Comparison of ENCODE assay signal across 10 mouse cellular contexts in genomic region chr11:94997596-94997995, GRCm38 (mm10). TPM values are rescaled to one million over a fixed set of nuclear protein-coding genes. Genes with fewer than 3 reads are reported as not detected.
A peak's percentile ranks its signal among the peaks of the same experiment; 100 is the strongest.
DNase-seq lines count a peak whose midpoint lies in the region; ATAC-seq and TF ChIP-seq lines count a peak whose summit lies in the region.
"Had no signal": no experiment of that assay in that cellular context is flagged by ENCODE, and none has a peak within 500 bp of the region (broad histone marks: within the 10 kb centered on the region; RNA-seq: fewer than 3 reads in every experiment).

No protein-coding gene starts in this region.

- TF ChIP-seq CTCF in thymus, adult 2 months (IDR thresholded peaks at IDR 0.05; ENCODE audit: borderline replicate concordance, control insufficient read depth, extremely low read depth, insufficient read depth, low read length, poor library complexity) = no peak
- TF ChIP-seq CTCF in liver, embryonic 14.5 days (IDR thresholded peaks at IDR 0.05; ENCODE audit: low read depth) = no peak

- peak overlapping the region; percentile 71 for H3K4me2 ChIP-seq in liver, embryonic 14.5 days (ENCODE audit: low read depth)
- H3K4me2 ChIP-seq: kidney, embryonic 15.5 days had no signal

- 54% methylated on average over 5 of the region's 5 CpGs for WGBS in heart, embryonic 10.5 days
- WGBS in thymus, adult 2 months = 16% methylated on average over 5 of the region's 5 CpGs
- WGBS in liver, embryonic 14.5 days (ENCODE audit: insufficient replicate concordance) = 9% methylated on average over 5 of the region's 5 CpGs

- H3K36me3 ChIP-seq in heart, embryonic 10.5 days = peaks cover 79% of the 10 kb centered on the region
- H3K36me3 ChIP-seq in thymus, adult 2 months (ENCODE audit: control insufficient read depth, insufficient read depth, low read length) = peaks cover 30% of the 10 kb centered on the region
- peaks cover 34% of the 10 kb centered on the region for H3K36me3 ChIP-seq in liver, embryonic 14.5 days (replicated peaks; ENCODE audit: control insufficient read depth, insufficient read depth, low read depth)

- peak overlapping the region; percentile 66 for H3K9ac ChIP-seq in liver, embryonic 14.5 days (replicated peaks)
- H3K9ac ChIP-seq: kidney, embryonic 15.5 days had no signal

- peak; percentile 70 for TF ChIP-seq EP300 in liver, embryonic 14.5 days (IDR thresholded peaks at IDR 0.05; ENCODE audit: low read depth)

- intact Hi-C loops in heart, postnatal 25 days (cut with DNase I) = no loop called here

- no peaks in the 10 kb centered on the region for H3K27me3 ChIP-seq in heart, embryonic 10.5 days (ENCODE audit: insufficient read depth, poor library complexity, severe bottlenecking)
- H3K27me3 ChIP-seq in thymus, adult 2 months (ENCODE audit: control insufficient read depth, insufficient read depth, low read length) = no peaks in the 10 kb centered on the region
- no peaks in the 10 kb centered on the region for H3K27me3 ChIP-seq in liver, embryonic 14.5 days (ENCODE audit: control insufficient read depth, insufficient read depth, low read length)
- H3K27me3 ChIP-seq: kidney, embryonic 15.5 days had no signal

- H3K27ac ChIP-seq in heart, embryonic 10.5 days = peak overlapping the region; percentile 96
- peak overlapping the region; percentile 82 for H3K27ac ChIP-seq in thymus, adult 2 months (ENCODE audit: control insufficient read depth, insufficient read depth, low read length)
- H3K27ac ChIP-seq in liver, embryonic 14.5 days = peak overlapping the region; percentile 80
- H3K27ac ChIP-seq: kidney, embryonic 15.5 days had no signal

- TF ChIP-seq POLR2A in thymus, adult 2 months (IDR thresholded peaks at IDR 0.05; ENCODE audit: control insufficient read depth, extremely low read depth, insufficient read depth, low read length, poor library complexity) = no peak

- peak; percentile 93 for DNase-seq in heart, embryonic 10.5 days (ENCODE audit: low spot score)
- no peak for DNase-seq in heart, postnatal 25 days (ENCODE audit: low spot score)
- no peak for DNase-seq in thymus, adult 2 months
- no peak for DNase-seq in thymus, adult 18-20 months
- peak; percentile 79 to 82 (median 81) for DNase-seq in liver, embryonic 14.5 days (ENCODE audit: low read depth in 3 of 3, low spot score in 3 of 3)
- no peak for DNase-seq in kidney, postnatal 36 days
- DNase-seq in testis, postnatal 14 days (ENCODE audit: low spot score) = no peak
- no peak for DNase-seq in frontal cortex, postnatal 14 days (ENCODE audit: low spot score in 2 of 2)

- H3K9me3 ChIP-seq in heart, embryonic 10.5 days = no peaks in the 10 kb centered on the region
- H3K9me3 ChIP-seq in liver, embryonic 14.5 days (ENCODE audit: control insufficient read depth, low read length) = no peaks in the 10 kb centered on the region
- H3K9me3 ChIP-seq: kidney, embryonic 15.5 days had no signal

- H3K4me3 ChIP-seq in heart, embryonic 10.5 days = peak overlapping the region; percentile 22; the same call in 1 of the 2 replicates
- peak overlapping the region; percentile 19 for H3K4me3 ChIP-seq in thymus, adult 2 months (ENCODE audit: control insufficient read depth, insufficient read depth, low read length)
- peak overlapping the region; percentile 29 to 47 for H3K4me3 ChIP-seq in liver, embryonic 14.5 days (ENCODE audit: insufficient read depth in 1 of 2, low read depth in 2 of 2, low read length in 2 of 2)
- H3K4me3 ChIP-seq: kidney, embryonic 15.5 days had no signal

- peaks cover 80% of the 10 kb centered on the region for H3K4me1 ChIP-seq in heart, embryonic 10.5 days
- H3K4me1 ChIP-seq in thymus, adult 2 months (replicated peaks; ENCODE audit: control insufficient read depth, insufficient read depth, low read length) = peaks cover 83% of the 10 kb centered on the region
- H3K4me1 ChIP-seq in liver, embryonic 14.5 days (replicated peaks; ENCODE audit: control insufficient read depth in 2 of 2, insufficient read depth in 2 of 2, low read length in 1 of 2) = peaks cover 53 to 72% of the 10 kb centered on the region in 2 experiments

- ATAC-seq in liver, embryonic 14.5 days (ENCODE audit: insufficient read depth) = peak; percentile 92

RNA-seq across cellular contexts. Expression of gene Ppp1r9b, which starts 6.8 kb away (rescaled TPM):
- polyA plus RNA-seq in heart, embryonic 10.5 days (2016; fragmentation: Nextera tagmentation; extraction: Ambion mirVana) = 8.5 and 12.5 TPM in 2 replicates
- total RNA-seq in heart, postnatal 25 days (2021) = 10 to 100 TPM; 45.5 to 52.6 TPM
- 112 and 127 TPM in 2 replicates for polyA plus RNA-seq in thymus, adult 2 months (2012; rRNA removed)
- polyA plus RNA-seq in liver, embryonic 14.5 days (2012; rRNA removed) = 14.1 and 14.9 TPM in 2 replicates
- polyA plus RNA-seq in liver, embryonic 14.5 days (2014; fragmentation: Nextera tagmentation; extraction: Ambion mirVana) = 8.8 and 10.4 TPM in 2 replicates

RNA-seq across cellular contexts. Expression of gene Samd14, which starts 12.1 kb away (rescaled TPM):
- polyA plus RNA-seq in heart, embryonic 10.5 days (2016; fragmentation: Nextera tagmentation; extraction: Ambion mirVana) = 15.1 and 18.8 TPM in 2 replicates
- total RNA-seq in heart, postnatal 25 days (2021) = 1 to 10 TPM; 1.2 to 1.5 TPM
- polyA plus RNA-seq in thymus, adult 2 months (2012; rRNA removed) = 9.3 and 10.1 TPM in 2 replicates
- 33.1 and 41.9 TPM in 2 replicates for polyA plus RNA-seq in liver, embryonic 14.5 days (2012; rRNA removed)
- polyA plus RNA-seq in liver, embryonic 14.5 days (2014; fragmentation: Nextera tagmentation; extraction: Ambion mirVana) = 24.7 and 34.2 TPM in 2 replicates

RNA-seq across cellular contexts. Expression of gene Sgca, which starts 21.5 kb away (rescaled TPM):
- 12.5 and 25.8 TPM in 2 replicates for polyA plus RNA-seq in heart, embryonic 10.5 days (2016; fragmentation: Nextera tagmentation; extraction: Ambion mirVana)
- total RNA-seq in heart, postnatal 25 days (2021) = 100 to 1,000 TPM; 142 to 163 TPM
- polyA plus RNA-seq in thymus, adult 2 months (2012; rRNA removed) = 6.3 and 59.1 TPM in 2 replicates
- polyA plus RNA-seq in liver, embryonic 14.5 days (2012; rRNA removed) = 0.04 TPM in 1 of 2 replicates, not detected in the other
- not detected in 2 replicates for polyA plus RNA-seq in liver, embryonic 14.5 days (2014; fragmentation: Nextera tagmentation; extraction: Ambion mirVana)

RNA-seq across cellular contexts. Expression of gene Hils1, which starts 30.2 kb away (rescaled TPM):
- polyA plus RNA-seq in heart, embryonic 10.5 days (2016; fragmentation: Nextera tagmentation; extraction: Ambion mirVana) = 0.22 TPM in 1 of 2 replicates, not detected in the other
- total RNA-seq in heart, postnatal 25 days (2021) = not detected
- 0.12 TPM in 1 of 2 replicates, not detected in the other for polyA plus RNA-seq in thymus, adult 2 months (2012; rRNA removed)
- polyA plus RNA-seq in liver, embryonic 14.5 days (2012; rRNA removed) = not detected in 2 replicates
- not detected in 2 replicates for polyA plus RNA-seq in liver, embryonic 14.5 days (2014; fragmentation: Nextera tagmentation; extraction: Ambion mirVana)
- polyA plus RNA-seq: brain, embryonic 14.5 days; kidney, embryonic 15.5 days had no signal

RNA-seq across cellular contexts. Expression of gene Pdk2, which starts 43.6 kb away (rescaled TPM):
- 27.4 and 41.1 TPM in 2 replicates for polyA plus RNA-seq in heart, embryonic 10.5 days (2016; fragmentation: Nextera tagmentation; extraction: Ambion mirVana)
- total RNA-seq in heart, postnatal 25 days (2021) = 100 to 1,000 TPM; 377 to 397 TPM
- 47.7 and 55.0 TPM in 2 replicates for polyA plus RNA-seq in thymus, adult 2 months (2012; rRNA removed)
- polyA plus RNA-seq in liver, embryonic 14.5 days (2012; rRNA removed) = 3.5 and 3.6 TPM in 2 replicates
- polyA plus RNA-seq in liver, embryonic 14.5 days (2014; fragmentation: Nextera tagmentation; extraction: Ambion mirVana) = 7.0 and 9.1 TPM in 2 replicates

Comparison
In these comparisons a context has a peak if more than half of its experiments do, and no peak if none do; other contexts are left out.
1. DNase-seq: peak in heart, embryonic 10.5 days (single experiment) and liver, embryonic 14.5 days (3 of 3); none in heart, postnatal 25 days (single experiment), thymus, adult 2 months (single experiment), thymus, adult 18-20 months (0 of 2), kidney, postnatal 36 days (0 of 2), testis, postnatal 14 days (single experiment) and frontal cortex, postnatal 14 days (0 of 2).
2. Peak in every context shown above with its lines, with median percentiles within 50 percentile points of each other: H3K27ac ChIP-seq and H3K4me3 ChIP-seq.